Mouse (Mus musculus) forebrain, embryonic 11.5 days (tissue): Measurements from ENCODE around the gene Dnajb7. TPM values are rescaled to one million over a fixed set of nuclear protein-coding genes. Genes with fewer than 3 reads are reported as not detected.
A peak's percentile ranks its signal among the peaks of the same experiment; 100 is the strongest.
"Not testable (repeated sequence)": the region's sequence is repeated elsewhere in the genome, so short reads cannot be mapped to it uniquely, and the experiment has no call there.

Experiments used
- ATAC-seq: fragments of 200-750 bp; cut with Nextera tagmentation; replicated peaks from 2 replicates; pipeline ENCODE4 v1.8.0; 2017; ENCODE audit warnings: moderate TSS enrichment; ENCODE audit not compliant: low FRiP score
- DNase-seq: peaks from one replicate; pipeline ENCODE4 v3.0.0-alpha.2; 2017; ENCODE audit warnings: low spot score
- H3K27ac ChIP-seq: fragments of 300-500 bp; sonication (generic); 2 replicates; pipeline ENCODE4 v1.5.1; 2014; ENCODE audit warnings: low read depth, low read length
- H3K27me3 ChIP-seq: fragments of 300-500 bp; sonication (generic); 2 replicates; pipeline ENCODE4 v1.6.1; 2014; ENCODE audit warnings: mild to moderate bottlenecking, low read length, mixed read lengths; ENCODE audit not compliant: control insufficient read depth, insufficient read depth
- H3K36me3 ChIP-seq: fragments of 300-500 bp; sonication (generic); 2 replicates; pipeline ENCODE4 v1.6.1; 2014; ENCODE audit warnings: mild to moderate bottlenecking, low read length, moderate library complexity, mixed read lengths; ENCODE audit not compliant: control insufficient read depth, insufficient read depth
- H3K4me1 ChIP-seq: fragments of 300-500 bp; sonication (generic); replicated peaks from 2 replicates; pipeline ENCODE4 v1.6.1; 2014; ENCODE audit warnings: low read length, mixed read lengths; ENCODE audit not compliant: control insufficient read depth, insufficient read depth
- H3K4me2 ChIP-seq: fragments of 300-500 bp; sonication (generic); 2 replicates; pipeline ENCODE4 v1.6.1; 2014; ENCODE audit warnings: low read depth, mild to moderate bottlenecking, low read length, moderate library complexity, mixed read lengths; ENCODE audit not compliant: severe bottlenecking
- H3K4me3 ChIP-seq: fragments of 300-500 bp; sonication (generic); 2 replicates; pipeline ENCODE4 v1.5.1; 2014; ENCODE audit warnings: low read depth, low read length
- H3K9ac ChIP-seq: fragments of 300-500 bp; sonication (generic); 2 replicates; pipeline ENCODE4 v1.6.1; 2014; ENCODE audit warnings: low read length
- H3K9me3 ChIP-seq: fragments of 300-500 bp; sonication (generic); 2 replicates; pipeline ENCODE4 v1.6.1; 2016; ENCODE audit warnings: low read length, mixed read lengths; ENCODE audit not compliant: control insufficient read depth
- WGBS: fragments of 180-500 bp; shearing (Covaris S2); extraction: QIAGEN DNeasy Blood & Tissue Kit; methylation state at CpG from one replicate; pipeline ENCODE4 v1.1.7; 2014; 5-methylcytosine and 5-hydroxymethylcytosine counted together
- polyA plus RNA-seq: library from polyadenylated mRNA; unstranded; fragments of >200 nt; fragmentation: Nextera tagmentation; extraction: Ambion mirVana; gene quantifications from 2 replicates; pipeline ENCODE4 v1.2.1, GENCODE M21; 2014

The Dnajb7 gene
- polyA plus RNA-seq, 1 experiment from 2014 or later = 3.4 TPM

DNA sequence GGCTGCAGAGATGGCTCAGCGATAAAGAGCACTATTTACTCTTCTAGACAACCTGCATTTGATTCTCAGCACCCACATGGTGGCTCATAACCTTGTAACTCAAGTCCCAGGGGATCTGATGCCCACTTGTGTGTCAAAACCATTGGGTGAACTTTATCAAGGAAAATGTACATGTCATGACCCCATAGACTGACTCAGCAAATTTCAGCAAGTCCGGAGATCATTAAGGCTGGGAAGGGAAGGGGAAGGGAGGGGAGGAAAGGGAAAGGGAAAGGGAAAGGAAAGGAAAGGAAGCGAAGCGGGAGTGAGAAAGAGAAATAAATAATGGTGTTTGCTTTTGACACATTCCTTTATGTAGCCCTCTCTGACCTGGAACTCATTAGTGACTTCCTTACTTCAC, 10.0 kb upstream of the Dnajb7 start:
- no peak overlapping the region for H3K9ac ChIP-seq
- 84% methylated on average over 4 of the region's 4 CpGs for WGBS
- H3K4me3 ChIP-seq = no peak overlapping the region
- no peaks in the 10 kb centered on the region for H3K36me3 ChIP-seq
- H3K27ac ChIP-seq = no peak overlapping the region
- no peaks in the 10 kb centered on the region for H3K27me3 ChIP-seq
- H3K4me1 ChIP-seq = 0 out of 2 replicates have a peak, but pooled peaks cover 2% of the 10 kb centered on the region
- H3K9me3 ChIP-seq = no peaks in the 10 kb centered on the region
- ATAC-seq = no peak
- H3K4me2 ChIP-seq = no peak overlapping the region
- DNase-seq = no peak

- 7% methylated on average over 22 of the region's 22 CpGs for WGBS
- DNase-seq (peak; percentile 82), ATAC-seq (0 out of 2 replicates have a peak, but pooled peaks have one; percentile 39)
- H3K36me3 ChIP-seq, H3K27ac ChIP-seq, H3K27me3 ChIP-seq, H3K9me3 ChIP-seq, H3K4me3 ChIP-seq, H3K4me1 ChIP-seq: not testable (repeated sequence)
- Histone ChIP-seq H3K9ac (peak overlapping the region; percentile 43; the same call in 1 of the 2 replicates), H3K4me2 (peak overlapping the region; percentile 38; the same call in 1 of the 2 replicates)
Observed at GRCm38 (mm10) chr15:81416763-81417310, 8.7 kb upstream of the Dnajb7 start.

DNA sequence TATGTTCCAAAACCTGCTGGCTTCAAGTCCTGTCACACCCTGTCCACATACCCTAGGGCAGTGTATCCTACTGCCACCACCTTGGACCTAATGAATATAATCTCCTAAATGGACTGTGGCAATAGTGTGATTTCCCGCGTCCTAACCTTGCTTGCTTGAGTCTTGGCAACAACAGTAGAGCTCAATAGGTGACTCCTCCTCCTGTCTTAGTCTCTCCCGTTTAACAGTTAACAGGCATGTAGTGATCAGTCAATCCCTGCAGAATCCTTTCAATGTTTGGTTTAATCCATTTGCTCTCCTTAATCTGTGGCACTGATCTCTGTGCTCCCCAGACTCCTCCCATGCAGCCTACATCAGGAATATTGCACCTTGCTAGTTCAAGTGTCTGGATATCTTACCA, 3.1 kb downstream of the Dnajb7 start:
- 84% methylated on average over 3 of the region's 3 CpGs for WGBS
- H3K27ac ChIP-seq = no peak overlapping the region

GRCm38 (mm10) chr15:81399638-81400315, 8.3 kb downstream of the Dnajb7 start, which contains the start of the genes St13 and Xpnpep3:
St13 (minus strand) TSS chr15:81400077.
Xpnpep3 (plus strand) TSS chr15:81400138.
- Histone ChIP-seq H3K9ac (peak within 1 kb of the TSS; percentile 74), H3K4me1 (no peaks in the 10 kb centered on the region; the same call in 1 of the 2 replicates), H3K4me3 (peak within 1 kb of the TSS; percentile 56), H3K9me3 (no peaks in the 10 kb centered on the region), H3K4me2 (peak within 1 kb of the TSS; percentile 61), H3K27ac (peak within 1 kb of the TSS; percentile 89), H3K36me3 (no peaks in the 10 kb centered on the region), H3K27me3 (no peaks in the 10 kb centered on the region)
- WGBS = under 1% methylated on average over 46 of the region's 50 CpGs
- ATAC-seq (peak; percentile 97), DNase-seq (peak; percentile 97)

More for the DNA sequence above, 3.1 kb downstream of the Dnajb7 start:
- Histone ChIP-seq H3K27me3 (no peaks in the 10 kb centered on the region), H3K9ac (no peak overlapping the region), H3K36me3 (no peaks in the 10 kb centered on the region), H3K4me2 (no peak overlapping the region), H3K4me3 (no peak overlapping the region), H3K4me1 (no peaks in the 10 kb centered on the region; the same call in 1 of the 2 replicates), H3K9me3 (no peaks in the 10 kb centered on the region)
- ATAC-seq = no peak
- no peak for DNase-seq

GRCm38 (mm10) chr15:81399297-81399637, 8.8 kb downstream of the Dnajb7 start:
- Histone ChIP-seq H3K27ac (peak overlapping the region; percentile 89), H3K4me2 (peak overlapping the region; percentile 61), H3K4me3 (peak overlapping the region; percentile 56), H3K27me3 (no peaks in the 10 kb centered on the region), H3K9ac (peak overlapping the region; percentile 74), H3K36me3 (no peaks in the 10 kb centered on the region), H3K9me3 (no peaks in the 10 kb centered on the region), H3K4me1 (no peaks in the 10 kb centered on the region; the same call in 1 of the 2 replicates)
- ATAC-seq (peak; percentile 71; the same call in 1 of the 2 replicates), DNase-seq (no peak)
- under 1% methylated on average over 21 of the region's 21 CpGs for WGBS

GRCm38 (mm10) chr15:81398189-81398588, 9.9 kb downstream of the Dnajb7 start:
- H3K9me3 ChIP-seq = no peaks in the 10 kb centered on the region
- no peaks in the 10 kb centered on the region; the same call in 1 of the 2 replicates for H3K4me1 ChIP-seq
- DNase-seq (no peak), ATAC-seq (no peak)
- no peaks in the 10 kb centered on the region for H3K36me3 ChIP-seq
- H3K4me2 ChIP-seq = peak overlapping the region; percentile 61
- no peak overlapping the region for H3K27ac ChIP-seq
- H3K27me3 ChIP-seq = no peaks in the 10 kb centered on the region
- no peak overlapping the region; the same call in 1 of the 2 replicates for H3K9ac ChIP-seq
- H3K4me3 ChIP-seq = peak overlapping the region; percentile 56

DNA sequence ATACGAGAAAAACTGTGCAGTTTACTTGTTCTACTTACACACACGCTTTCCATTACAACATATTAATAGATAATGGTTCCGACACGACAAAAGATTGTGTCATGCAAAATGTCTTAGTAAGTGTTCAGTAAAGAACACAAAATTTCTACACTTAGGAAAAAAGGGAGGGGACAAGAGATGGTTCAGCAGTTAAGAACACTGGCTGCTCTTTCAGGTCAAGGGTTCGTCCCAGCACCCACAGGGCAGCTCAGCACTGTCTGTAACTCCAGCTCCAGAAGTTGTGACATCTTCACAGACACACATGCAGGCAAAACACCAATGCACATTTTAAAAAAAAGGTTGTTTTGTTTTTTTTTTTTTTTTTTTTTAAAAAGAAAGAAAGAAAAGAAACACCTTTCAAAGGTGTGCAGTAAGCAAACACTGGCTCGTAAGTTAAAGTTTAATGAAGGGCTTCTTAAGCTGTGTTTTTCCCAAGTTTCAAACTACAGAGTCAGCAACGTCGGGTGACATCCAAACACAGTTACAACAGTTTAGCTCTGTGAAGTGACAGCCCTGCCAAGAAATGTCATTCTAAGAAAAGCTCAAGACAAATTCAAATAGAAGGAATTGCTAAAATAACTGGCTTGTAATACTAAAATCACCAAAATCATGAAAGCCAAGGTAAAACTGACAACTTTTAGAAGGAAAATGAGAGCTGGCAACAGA, 13.7 kb downstream of the Dnajb7 start:
- no peak overlapping the region for H3K9ac ChIP-seq
- H3K9me3 ChIP-seq = no peaks in the 10 kb centered on the region
- 94% methylated on average over 8 of the region's 8 CpGs for WGBS
- H3K4me2 ChIP-seq = no peak overlapping the region
- no peaks in the 10 kb centered on the region for H3K4me1 ChIP-seq
- DNase-seq (no peak), ATAC-seq (no peak)
- H3K27ac ChIP-seq = no peak overlapping the region
- H3K36me3 ChIP-seq = no peaks in the 10 kb centered on the region; the same call in 1 of the 2 replicates
- H3K27me3 ChIP-seq = no peaks in the 10 kb centered on the region
- H3K4me3 ChIP-seq = no peak overlapping the region

DNA sequence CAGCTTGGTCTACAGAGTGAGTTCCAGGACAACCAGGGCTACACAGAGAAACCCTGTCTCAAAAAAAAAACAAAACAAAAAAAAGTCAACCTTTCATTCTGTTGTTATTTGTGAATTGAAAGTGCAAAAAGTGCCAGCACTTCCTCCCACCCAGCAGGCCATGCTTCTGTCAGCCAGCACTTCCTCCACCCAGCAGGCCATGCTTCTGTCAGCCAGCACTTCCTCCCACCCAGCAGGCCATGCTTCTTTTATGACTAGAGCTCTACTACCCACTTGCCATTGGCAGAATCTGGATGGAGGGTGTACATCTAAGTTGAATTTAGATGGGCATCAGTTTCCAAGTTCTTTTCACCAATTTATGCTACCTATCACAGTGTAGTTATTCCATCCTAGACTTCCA, 15.1 kb downstream of the Dnajb7 start:
- DNase-seq (no peak), ATAC-seq (no peak)
- H3K36me3 ChIP-seq = no peaks in the 10 kb centered on the region; the same call in 1 of the 2 replicates

More for the DNA sequence above, 15.1 kb downstream of the Dnajb7 start:
- H3K27me3 ChIP-seq = no peaks in the 10 kb centered on the region
- H3K4me3 ChIP-seq = no peak overlapping the region
- no peaks in the 10 kb centered on the region for H3K9me3 ChIP-seq
- no peak overlapping the region for H3K27ac ChIP-seq
- no peak overlapping the region for H3K9ac ChIP-seq
- H3K4me2 ChIP-seq = no peak overlapping the region
- no peaks in the 10 kb centered on the region for H3K4me1 ChIP-seq
